Mouse (Mus musculus) cerebellum, adult (tissue): ENCODE data around the gene Nbr1.
"Not testable (repeated sequence)": the region's sequence is repeated elsewhere in the genome, so short reads cannot be mapped to it uniquely, and the experiment has no call there.

Experiments used
- ATAC-seq: cut with Nextera tagmentation; 2 replicates; pipeline ENCODE4 v1.9.2; 2017; ENCODE audit warnings: mild to moderate bottlenecking, moderate library complexity, mixed read lengths; ENCODE audit not compliant: insufficient number of reproducible peaks, low FRiP score, low TSS enrichment

Nbr1 gene

DNA sequence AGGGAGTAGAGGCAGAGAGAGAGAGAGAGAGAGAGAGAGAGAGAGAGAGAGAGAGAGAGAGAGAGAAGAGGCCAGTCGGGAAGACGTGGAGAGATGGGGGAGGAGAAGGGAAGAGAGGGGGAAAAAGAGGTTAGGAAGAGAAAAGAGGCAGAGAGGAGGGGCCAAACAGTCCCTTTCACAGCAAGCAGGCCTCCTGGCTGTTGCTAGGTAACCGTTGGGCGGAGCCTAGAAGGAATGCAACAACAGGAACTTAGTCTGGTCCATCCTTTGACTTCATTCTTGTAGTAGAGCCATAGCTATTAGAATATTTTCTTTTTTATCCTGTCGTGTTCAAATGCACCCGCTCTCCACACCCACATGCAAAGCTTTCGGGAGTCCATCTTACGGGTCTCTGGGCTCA, 65.9 kb downstream of the Nbr1 start:
- ATAC-seq = no peak

DNA sequence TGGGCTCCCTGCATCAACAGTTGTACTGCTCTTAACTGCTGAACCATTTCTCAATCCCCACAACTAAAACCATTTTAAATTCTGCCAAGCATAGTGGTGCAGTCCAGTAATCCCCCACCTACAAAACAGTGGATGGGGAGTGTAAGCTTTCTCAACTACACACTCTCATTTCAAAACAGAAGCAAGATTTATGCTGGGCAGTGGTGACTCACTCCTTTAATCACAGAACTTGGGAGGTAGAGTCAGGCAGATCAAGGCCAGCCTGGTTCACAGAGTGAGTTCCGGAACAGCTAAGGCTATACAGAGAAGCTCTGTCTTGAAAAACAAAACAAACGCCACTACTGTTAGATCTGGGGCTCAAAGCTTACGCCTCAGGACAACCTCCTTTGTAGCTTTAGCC, 66.6 kb downstream of the Nbr1 start:
- no peak for ATAC-seq

DNA sequence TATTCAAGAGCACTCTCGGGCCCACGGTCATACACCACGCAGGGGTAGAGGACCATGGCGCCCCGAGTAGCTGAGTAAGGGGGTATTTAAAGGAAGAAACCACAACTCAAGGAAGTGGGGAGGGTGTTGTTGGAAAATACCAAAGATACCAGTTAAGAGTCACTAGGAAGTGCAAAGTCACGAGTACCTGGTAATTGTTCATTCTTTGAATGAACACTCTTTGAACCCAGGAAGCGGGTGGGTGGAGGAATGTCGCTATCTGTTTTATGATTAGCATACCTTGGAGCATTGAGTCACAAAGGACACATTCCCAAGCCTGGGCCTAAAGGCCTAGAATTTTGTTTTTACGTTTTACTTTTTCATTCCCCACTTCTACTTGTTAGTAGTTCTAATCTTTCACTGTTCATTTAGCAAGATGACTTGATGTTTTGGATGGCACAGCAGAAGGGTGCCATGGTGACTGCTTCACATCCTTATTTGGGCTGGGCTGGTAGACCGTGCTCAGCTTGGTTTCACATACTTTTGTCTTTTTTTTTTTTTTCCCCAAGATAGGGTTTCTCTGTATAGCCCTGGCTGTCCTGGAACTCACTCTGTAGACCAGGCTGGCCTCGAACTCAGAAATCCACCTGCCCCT, 68.2 kb downstream of the Nbr1 start:
- ATAC-seq = not testable (repeated sequence)

DNA sequence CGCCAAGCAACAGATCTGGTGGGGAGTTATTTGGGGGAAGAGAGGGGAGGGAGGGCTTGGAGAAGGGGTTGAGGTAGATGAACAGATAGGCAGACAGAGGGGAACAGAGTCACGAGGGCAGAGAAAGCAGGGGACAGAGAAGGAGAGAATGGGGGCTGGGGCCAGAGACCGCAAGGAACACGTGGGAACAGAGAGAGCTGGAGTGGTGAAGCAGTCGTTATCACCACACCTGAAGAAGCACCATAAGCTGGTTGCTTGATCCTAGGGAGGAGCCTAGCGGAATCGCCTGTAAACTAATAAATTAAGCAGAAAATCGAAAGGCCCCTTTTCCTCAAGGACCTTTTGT, 74.7 kb downstream of the Nbr1 start:
- ATAC-seq = no peak

DNA sequence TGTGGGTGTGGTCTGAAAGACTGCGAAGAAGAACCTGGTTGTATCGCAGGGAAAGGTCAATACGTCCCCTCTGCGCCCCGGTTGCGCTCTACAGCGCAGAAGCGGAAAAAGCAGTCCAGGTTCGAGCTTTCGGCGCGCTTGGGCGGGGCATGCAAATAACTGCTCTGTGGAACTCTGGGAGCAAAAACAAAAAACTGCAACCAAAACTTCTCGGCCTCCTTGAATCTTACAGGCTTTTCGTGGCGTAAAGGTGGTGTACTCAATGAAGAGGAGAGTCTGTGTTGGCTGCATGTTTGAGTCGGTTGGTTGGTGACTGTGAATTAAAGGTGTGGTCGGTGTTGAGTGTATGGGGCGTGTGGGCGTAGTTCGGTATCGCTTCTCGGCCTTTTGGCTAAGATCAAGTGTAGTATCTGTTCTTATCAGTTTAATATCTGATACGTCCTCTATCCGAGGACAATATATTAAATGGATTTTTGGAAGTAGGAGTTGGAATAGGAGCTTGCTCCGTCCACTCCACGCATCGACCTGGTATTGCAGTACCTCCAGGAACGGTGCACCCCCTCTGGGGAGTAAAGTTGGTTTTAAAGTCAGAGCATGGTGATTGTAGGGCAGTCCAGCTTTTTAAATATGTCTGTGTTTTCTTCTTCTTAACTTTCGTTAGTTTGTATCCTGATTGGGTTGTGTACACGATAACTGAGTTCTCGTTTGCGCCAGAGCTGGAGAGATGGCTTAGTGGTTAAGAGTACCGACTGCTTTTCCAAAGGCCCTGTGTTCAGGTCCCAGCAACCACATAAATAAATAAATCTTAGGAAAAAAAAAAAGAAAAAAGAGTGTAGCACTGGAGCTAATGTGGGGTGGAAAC, 75.3 kb downstream of the Nbr1 start, which contains the start of gene Rdm1:
TSS of gene Rdm1 (plus strand) at position 201 of the 862 bp plus-strand sequence.
- peak; percentile 68; the same call in 1 of the 2 replicates for ATAC-seq

DNA sequence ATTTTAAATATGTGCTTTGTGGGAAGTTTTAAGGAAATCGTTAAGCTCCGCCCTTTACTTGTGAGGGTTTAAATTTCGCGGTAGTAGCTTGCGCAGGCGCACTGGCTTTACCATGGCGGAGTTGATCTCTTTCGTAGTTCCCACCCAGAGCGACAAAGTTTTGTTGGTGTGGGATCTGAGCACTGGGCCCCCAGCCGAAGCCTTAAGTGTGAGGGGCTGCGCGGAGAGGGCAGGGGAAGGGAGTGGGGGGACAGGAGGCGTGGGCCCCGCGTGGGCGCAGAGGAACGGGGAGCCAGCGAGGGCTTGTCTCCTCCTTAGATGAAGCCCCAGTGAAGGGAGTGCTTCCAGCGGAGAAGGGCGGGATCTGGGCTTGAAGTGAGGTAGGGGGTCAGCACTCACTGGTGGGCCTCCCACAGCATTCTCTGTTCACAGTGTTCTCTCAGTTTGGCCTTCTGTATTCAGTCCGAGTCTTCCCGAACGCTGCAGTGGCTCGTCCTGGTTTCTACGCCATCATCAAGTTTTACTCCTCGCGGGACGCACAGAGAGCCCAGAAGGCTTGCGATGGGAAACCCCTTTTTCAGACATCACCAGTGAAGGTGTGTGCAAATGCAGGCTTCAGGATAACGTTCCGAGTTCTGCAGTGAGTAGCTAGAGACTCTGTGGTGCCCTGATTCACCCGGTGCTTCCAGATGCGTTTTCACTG, 76.1 kb downstream of the Nbr1 start:
- peak; percentile 26; the same call in 1 of the 2 replicates for ATAC-seq

DNA sequence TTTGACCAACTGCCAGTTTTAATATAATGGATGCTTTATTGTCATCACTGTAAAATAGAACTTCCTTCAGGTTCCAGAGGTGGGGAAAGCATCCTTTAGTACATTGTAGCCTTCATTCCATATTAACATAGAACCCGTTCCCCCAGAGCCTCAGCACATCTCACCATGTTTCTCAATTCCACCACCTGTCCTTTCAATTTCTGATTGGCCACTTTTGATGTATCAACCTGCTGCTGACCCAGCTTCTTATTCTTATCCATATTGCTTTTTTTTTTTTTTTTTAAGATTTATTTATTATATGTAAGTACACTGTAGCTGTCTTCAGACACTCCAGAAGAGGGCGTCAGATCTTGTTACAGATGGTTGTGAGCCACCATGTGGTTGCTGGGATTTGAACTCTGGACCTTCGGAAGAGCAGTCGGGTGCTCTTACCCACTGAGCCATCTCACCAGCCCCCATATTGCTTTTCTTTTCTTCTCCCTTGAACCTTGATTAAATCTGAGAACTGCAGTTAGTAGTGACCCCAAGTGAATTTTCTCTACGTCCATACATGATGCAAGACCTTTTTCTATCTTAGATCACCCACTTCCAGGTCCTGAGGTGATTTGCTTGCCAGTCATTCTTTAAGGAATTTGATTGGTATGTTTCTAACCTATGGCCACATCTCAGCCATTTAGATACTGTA, 76.9 kb downstream of the Nbr1 start:
- not testable (repeated sequence) for ATAC-seq
